7 mouse cellular contexts compared by ENCODE assay signal in the genomic region with DNA sequence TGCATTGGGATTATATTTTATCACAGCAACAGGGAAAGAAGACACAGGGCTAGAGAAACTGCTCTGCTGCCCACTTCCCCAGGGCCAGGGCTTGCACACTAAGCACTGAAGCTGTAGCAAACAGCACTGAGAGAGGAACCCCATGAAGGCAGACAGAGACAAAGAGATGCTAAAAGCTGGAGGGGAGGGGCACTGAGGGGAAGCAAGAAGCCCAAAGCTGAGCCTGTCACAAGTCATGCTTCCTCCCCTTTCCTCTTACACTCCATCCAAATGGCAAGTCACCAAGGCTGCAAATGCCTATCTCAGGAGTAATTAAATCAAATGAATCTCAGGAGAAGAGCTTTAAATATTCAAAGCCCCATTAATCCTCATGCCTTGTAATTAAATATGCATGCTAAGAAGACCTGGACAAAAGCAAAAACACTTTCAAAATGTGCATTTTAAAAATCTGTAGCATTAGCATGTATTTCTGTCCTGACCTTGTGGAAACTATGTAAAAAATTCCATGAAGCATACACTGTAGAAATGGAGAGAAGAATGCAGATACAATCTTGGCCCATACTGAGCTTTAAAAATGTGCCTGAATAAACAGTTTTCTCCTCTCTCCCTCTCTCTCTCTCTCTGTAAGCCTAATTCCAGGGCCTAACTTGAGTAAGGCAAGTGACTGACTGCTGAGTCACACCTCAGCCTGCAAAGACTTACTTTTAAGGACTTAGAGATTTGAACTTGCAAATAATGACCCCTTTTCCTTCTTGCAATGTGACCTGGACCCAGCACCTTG.
DNase-seq lines count a peak whose midpoint lies in the region; ATAC-seq and TF ChIP-seq lines count a peak whose summit lies in the region.

No protein-coding gene starts in this region.

- no peak overlapping the region for H3K9ac ChIP-seq in lung, embryonic 14.5 days
- no peak overlapping the region for H3K9ac ChIP-seq in embryonic facial prominence, embryonic 12.5 days
- H3K9ac ChIP-seq in intestine, embryonic 15.5 days = no peak overlapping the region
- no peak overlapping the region for H3K9ac ChIP-seq in neural tube, embryonic 14.5 days (replicated peaks; ENCODE audit: low read depth, low read length)

- H3K27me3 ChIP-seq in lung, embryonic 14.5 days (ENCODE audit: insufficient read depth, low read length) = no peaks in the 10 kb centered on the region
- no peaks in the 10 kb centered on the region for H3K27me3 ChIP-seq in embryonic facial prominence, embryonic 12.5 days
- no peaks in the 10 kb centered on the region for H3K27me3 ChIP-seq in intestine, embryonic 15.5 days (replicated peaks)
- no peaks in the 10 kb centered on the region for H3K27me3 ChIP-seq in neural tube, embryonic 14.5 days (ENCODE audit: control insufficient read depth, insufficient read depth, low read length)

- DNase-seq in lung, embryonic 14.5 days = peak; percentile 31
- DNase-seq in lung, postnatal 14 days = no peak
- no peak for DNase-seq in cerebellum, postnatal 4 days (ENCODE audit: low spot score in 2 of 2)
- DNase-seq in urinary bladder, adult 2 months (ENCODE audit: low spot score) = no peak

- peaks cover 25% of the 10 kb centered on the region; the same call in 1 of the 2 replicates for H3K36me3 ChIP-seq in lung, embryonic 14.5 days (ENCODE audit: insufficient read depth)
- peaks cover 14% of the 10 kb centered on the region; the same call in 1 of the 2 replicates for H3K36me3 ChIP-seq in embryonic facial prominence, embryonic 12.5 days
- peaks cover 6% of the 10 kb centered on the region; the same call in 1 of the 2 replicates for H3K36me3 ChIP-seq in intestine, embryonic 15.5 days
- no peaks in the 10 kb centered on the region for H3K36me3 ChIP-seq in neural tube, embryonic 14.5 days (ENCODE audit: control insufficient read depth, insufficient read depth, low read length)

- no peaks in the 10 kb centered on the region for H3K9me3 ChIP-seq in lung, embryonic 14.5 days (ENCODE audit: low read depth, low read length)
- H3K9me3 ChIP-seq in embryonic facial prominence, embryonic 12.5 days = no peaks in the 10 kb centered on the region
- no peaks in the 10 kb centered on the region for H3K9me3 ChIP-seq in intestine, embryonic 15.5 days
- H3K9me3 ChIP-seq in neural tube, embryonic 14.5 days (ENCODE audit: control insufficient read depth, low read length) = no peaks in the 10 kb centered on the region

- peak overlapping the region; percentile 76 for H3K27ac ChIP-seq in lung, embryonic 14.5 days (ENCODE audit: low read depth)
- H3K27ac ChIP-seq in embryonic facial prominence, embryonic 12.5 days = peak overlapping the region; percentile 72
- peak overlapping the region; percentile 86 for H3K27ac ChIP-seq in intestine, embryonic 15.5 days
- peak overlapping the region; percentile 89 for H3K27ac ChIP-seq in neural tube, embryonic 14.5 days (ENCODE audit: low read depth, low read length)

- H3K4me3 ChIP-seq in lung, embryonic 14.5 days (ENCODE audit: low read depth, low read length) = no peak overlapping the region
- no peak overlapping the region for H3K4me3 ChIP-seq in embryonic facial prominence, embryonic 12.5 days
- H3K4me3 ChIP-seq in intestine, embryonic 15.5 days (replicated peaks) = no peak overlapping the region
- H3K4me3 ChIP-seq in neural tube, embryonic 14.5 days (ENCODE audit: low read depth, low read length) = no peak overlapping the region

- H3K4me2 ChIP-seq in lung, embryonic 14.5 days = no peak overlapping the region
- no peak overlapping the region for H3K4me2 ChIP-seq in embryonic facial prominence, embryonic 12.5 days (replicated peaks)
- H3K4me2 ChIP-seq in intestine, embryonic 15.5 days (replicated peaks) = no peak overlapping the region
- H3K4me2 ChIP-seq in neural tube, embryonic 14.5 days (ENCODE audit: low read depth, low read length) = no peak overlapping the region

- peaks cover 12% of the 10 kb centered on the region; the same call in 1 of the 2 replicates for H3K4me1 ChIP-seq in lung, embryonic 14.5 days (ENCODE audit: insufficient read depth)
- H3K4me1 ChIP-seq in embryonic facial prominence, embryonic 12.5 days = peaks cover 8% of the 10 kb centered on the region; the same call in 1 of the 2 replicates
- H3K4me1 ChIP-seq in intestine, embryonic 15.5 days (replicated peaks) = peaks cover 27% of the 10 kb centered on the region
- peaks cover 31% of the 10 kb centered on the region for H3K4me1 ChIP-seq in neural tube, embryonic 14.5 days (ENCODE audit: control insufficient read depth, insufficient read depth, low read length)

- ATAC-seq in lung, embryonic 14.5 days (ENCODE audit: insufficient read depth) = peak; percentile 67
- no peak for ATAC-seq in embryonic facial prominence, embryonic 12.5 days (ENCODE audit: insufficient number of reproducible peaks, insufficient read depth, low FRiP score, low TSS enrichment)
- ATAC-seq in intestine, embryonic 15.5 days = peak; percentile 74; the same call in 1 of the 2 replicates
- peak; percentile 81 for ATAC-seq in neural tube, embryonic 14.5 days (ENCODE audit: low read depth)

- no peak for TF ChIP-seq CTCF in lung, embryonic 14.5 days (IDR thresholded peaks at IDR 0.05; ENCODE audit: low read depth)
